ENCODE assay signal across 8 mouse cellular contexts in genomic region chr10:94990768-94991563, GRCm38 (mm10). TPM values are rescaled to one million over a fixed set of nuclear protein-coding genes. Genes with fewer than 3 reads are reported as not detected.
DNase-seq lines count a peak whose midpoint lies in the region; ATAC-seq and TF ChIP-seq lines count a peak whose summit lies in the region.

No protein-coding gene starts in this region.

- no peaks in the 10 kb centered on the region for H3K36me3 ChIP-seq in hindbrain, postnatal 0 days (ENCODE audit: insufficient read depth, low read length)
- H3K36me3 ChIP-seq in midbrain, embryonic 11.5 days (ENCODE audit: control insufficient read depth, insufficient read depth, low read length) = no peaks in the 10 kb centered on the region
- no peaks in the 10 kb centered on the region for H3K36me3 ChIP-seq in stomach, postnatal 0 days (ENCODE audit: control insufficient read depth, insufficient read depth, low read length)

- peak overlapping the region; percentile 51 for H3K4me2 ChIP-seq in hindbrain, postnatal 0 days (ENCODE audit: low read depth, low read length)
- H3K4me2 ChIP-seq in midbrain, embryonic 11.5 days = peak overlapping the region; percentile 31
- peak overlapping the region; percentile 31 for H3K4me2 ChIP-seq in stomach, postnatal 0 days (replicated peaks; ENCODE audit: low read depth)

- H3K9ac ChIP-seq in hindbrain, postnatal 0 days (replicated peaks; ENCODE audit: low read length) = no peak overlapping the region
- peak overlapping the region; percentile 25; the same call in 1 of the 2 replicates for H3K9ac ChIP-seq in midbrain, embryonic 11.5 days (ENCODE audit: low read length)
- H3K9ac ChIP-seq in stomach, postnatal 0 days (ENCODE audit: low read length) = no peak overlapping the region

- TF ChIP-seq CTCF in hindbrain, postnatal 0 days (IDR thresholded peaks at IDR 0.05; ENCODE audit: low read depth) = no peak
- no peak for TF ChIP-seq CTCF in stomach, postnatal 0 days (IDR thresholded peaks at IDR 0.05; ENCODE audit: low read depth)

- H3K4me1 ChIP-seq in hindbrain, postnatal 0 days (ENCODE audit: insufficient read depth, low read length) = no peaks in the 10 kb centered on the region
- peaks cover 7% of the 10 kb centered on the region for H3K4me1 ChIP-seq in midbrain, embryonic 11.5 days (ENCODE audit: control insufficient read depth, insufficient read depth, low read length)
- no peaks in the 10 kb centered on the region for H3K4me1 ChIP-seq in stomach, postnatal 0 days (replicated peaks; ENCODE audit: control insufficient read depth, insufficient read depth)

- WGBS in hindbrain, postnatal 0 days = 16% methylated on average over 17 of the region's 17 CpGs
- WGBS in midbrain, embryonic 11.5 days = 18% methylated on average over 17 of the region's 17 CpGs
- WGBS in stomach, postnatal 0 days = 8% methylated on average over 17 of the region's 17 CpGs

- H3K4me3 ChIP-seq in hindbrain, postnatal 0 days (ENCODE audit: low read length) = peak overlapping the region; percentile 18
- peak overlapping the region; percentile 18 for H3K4me3 ChIP-seq in midbrain, embryonic 11.5 days (ENCODE audit: low read depth, low read length)
- peak overlapping the region; percentile 10; the same call in 1 of the 2 replicates for H3K4me3 ChIP-seq in stomach, postnatal 0 days (ENCODE audit: low read depth, low read length)

- intact Hi-C loops in gastrocnemius, postnatal 14 days (cut with DNase I; ENCODE audit: low total_unique reads) = loop anchor here (5.0 kb wide), 2 partner anchors 106 to 486 kb away; no protein-coding TSS in a partner anchor
- intact Hi-C loops in left cerebral cortex, postnatal 10 days (cut with DNase I) = loop anchor here (5.0 kb wide), 3 partner anchors 96 to 426 kb away; partner anchors contain the start of gene Socs2

- no peaks in the 10 kb centered on the region for H3K9me3 ChIP-seq in hindbrain, postnatal 0 days (ENCODE audit: low read length)
- no peaks in the 10 kb centered on the region for H3K9me3 ChIP-seq in midbrain, embryonic 11.5 days (ENCODE audit: control insufficient read depth, low read length)
- H3K9me3 ChIP-seq in stomach, postnatal 0 days (ENCODE audit: control insufficient read depth, low read length) = no peaks in the 10 kb centered on the region

- no peak for TF ChIP-seq EP300 in stomach, postnatal 0 days (optimal IDR thresholded peaks at IDR 0.05)

- peak; percentile 82 for ATAC-seq in hindbrain, postnatal 0 days
- ATAC-seq in midbrain, embryonic 11.5 days (ENCODE audit: low FRiP score) = peak; percentile 70
- ATAC-seq in stomach, postnatal 0 days (ENCODE audit: low FRiP score, low TSS enrichment) = peak; percentile 70
- no peak for ATAC-seq in granulocyte monocyte progenitor cell, adult 5-6 weeks (replicated peaks; ENCODE audit: poor library complexity, severe bottlenecking)

- DNase-seq in adrenal gland, adult 8-10 months = peak; percentile 43
- peak; percentile 38 to 72 for DNase-seq in cerebellum, postnatal 4 days (ENCODE audit: low spot score in 2 of 2)
- DNase-seq in gastrocnemius, postnatal 14 days = peak; percentile 90
- DNase-seq in hindbrain, postnatal 0 days (ENCODE audit: low spot score) = peak; percentile 89
- peak; percentile 73 to 79 for DNase-seq in left cerebral cortex, postnatal 10 days (ENCODE audit: extremely low spot score in 1 of 2, low spot score in 2 of 2)
- peak; percentile 92 for DNase-seq in midbrain, embryonic 11.5 days (ENCODE audit: low spot score, missing footprints)
- peak; percentile 59 for DNase-seq in stomach, postnatal 0 days (ENCODE audit: low spot score)

- peak overlapping the region; percentile 57; the same call in 1 of the 2 replicates for H3K27ac ChIP-seq in hindbrain, postnatal 0 days
- H3K27ac ChIP-seq in midbrain, embryonic 11.5 days (ENCODE audit: low read depth, low read length) = 0 out of 2 replicates have a peak overlapping the region, but pooled peaks have one; percentile 30
- H3K27ac ChIP-seq in stomach, postnatal 0 days (replicated peaks) = peak overlapping the region; percentile 80

- H3K27me3 ChIP-seq in hindbrain, postnatal 0 days (ENCODE audit: insufficient read depth, low read length) = no peaks in the 10 kb centered on the region
- H3K27me3 ChIP-seq in midbrain, embryonic 11.5 days (ENCODE audit: control insufficient read depth, insufficient read depth, low read length) = no peaks in the 10 kb centered on the region
- no peaks in the 10 kb centered on the region for H3K27me3 ChIP-seq in stomach, postnatal 0 days (ENCODE audit: control insufficient read depth, insufficient read depth, low read length)

RNA-seq across cellular contexts. Expression of gene Plxnc1, which starts 46.3 kb away (rescaled TPM):
- total RNA-seq in adrenal gland, adult 8-10 months (2022) = 10 to 100 TPM in 2 of 4 experiments, 1 to 10 TPM in 2; 1.5 to 30.4 (median 13.9) TPM
- total RNA-seq in gastrocnemius, postnatal 14 days (2021) = 1 to 10 TPM; 1.2 to 2.1 TPM
- 54.2 and 54.5 TPM in 2 replicates for total RNA-seq in hindbrain, postnatal 0 days (2014; rRNA removed)
- polyA plus RNA-seq in hindbrain, postnatal 0 days (2015; fragmentation: Nextera tagmentation; extraction: Ambion mirVana) = 8.7 and 9.9 TPM in 2 replicates
- total RNA-seq in left cerebral cortex, postnatal 10 days (2021) = 10 to 100 TPM; 45.4 to 46.8 TPM
- 5.3 and 6.3 TPM in 2 replicates for polyA plus RNA-seq in midbrain, embryonic 11.5 days (2014; fragmentation: Nextera tagmentation; extraction: Ambion mirVana)
- polyA plus RNA-seq in stomach, postnatal 0 days (2015; fragmentation: Nextera tagmentation; extraction: Ambion mirVana) = 0.67 and 1.0 TPM in 2 replicates
- total RNA-seq in granulocyte monocyte progenitor cell, adult 5-6 weeks (2014; fragmentation: Nextera tagmentation) = 13.4 and 16.7 TPM in 2 replicates
- total RNA-seq in granulocyte monocyte progenitor cell, adult 5-6 weeks (2017) = 9.9 and 14.1 TPM in 2 replicates

Comparison
In these comparisons a context has a peak if more than half of its experiments do, and no peak if none do; other contexts are left out.
1. H3K27ac ChIP-seq: peak in every context shown above with its lines; median percentile 80 in stomach, postnatal 0 days; 57 in hindbrain, postnatal 0 days; 30 in midbrain, embryonic 11.5 days.